Mouse (Mus musculus) CH12.LX (cell line): ENCODE measurements around the gene Tmem132d. TPM values are rescaled to one million over a fixed set of nuclear protein-coding genes. Genes with fewer than 3 reads are reported as not detected.

Experiments
- DNase-seq: peaks from one replicate; pipeline ENCODE4 v3.0.0-alpha.2; 2013; ENCODE audit errors: extremely low read depth
- H3K27ac ChIP-seq: 2 replicates; pipeline ENCODE4 v1.5.1; 2012; ENCODE audit warnings: low read depth, mild to moderate bottlenecking, control low read depth, moderate library complexity; ENCODE audit not compliant: insufficient read depth
- H3K27me3 ChIP-seq: replicated peaks from 2 replicates; pipeline ENCODE3; 2012; ENCODE audit warnings: inconsistent platforms
- H3K36me3 ChIP-seq, 2 experiments: replicated peaks in 1 of 2; 2 replicates each; pipeline versions ENCODE3 to v1.6.1; 2012; ENCODE audit warnings: inconsistent platforms in 1 of 2, low read length in 1 of 2, mild to moderate bottlenecking in 1 of 2, mixed read lengths in 1 of 2, moderate library complexity in 1 of 2; ENCODE audit not compliant: control insufficient read depth in 1 of 2, insufficient read depth in 1 of 2
- H3K4me1 ChIP-seq, 2 experiments: 2 replicates each; pipeline ENCODE4 v1.6.1; 2012; ENCODE audit warnings: inconsistent platforms in 1 of 2, moderate library complexity in 1 of 2; ENCODE audit not compliant: insufficient read depth in 2 of 2, control insufficient read depth in 1 of 2
- H3K4me2 ChIP-seq: 2 replicates; pipeline ENCODE4 v1.6.1; 2012; ENCODE audit warnings: low read depth, mild to moderate bottlenecking, control low read depth; ENCODE audit not compliant: poor library complexity, insufficient read depth, severe bottlenecking
- H3K4me3 ChIP-seq, 3 experiments: fragments of 150-350 bp in 1 of 3; sonication (generic) in 1 of 3; replicated peaks in 1 of 3; 2 replicates each; pipeline versions ENCODE3 to v1.5.1; 2011 to 2012; ENCODE audit warnings: low read depth in 2 of 3, low read length in 2 of 3, mild to moderate bottlenecking in 2 of 3, moderate library complexity in 2 of 3, control low read depth in 1 of 3, improper control_type of control experiment in 1 of 3, inconsistent platforms in 1 of 3, mixed read lengths in 1 of 3; ENCODE audit not compliant: poor library complexity in 1 of 3
- H3K79me2 ChIP-seq: replicated peaks from 2 replicates; pipeline ENCODE4 v1.6.1; 2012; ENCODE audit warnings: mild to moderate bottlenecking, moderate library complexity; ENCODE audit not compliant: control insufficient read depth, poor library complexity, insufficient read depth, severe bottlenecking; ENCODE audit errors: extremely low read depth
- H3K9ac ChIP-seq: 2 replicates; pipeline ENCODE4 v1.6.1; 2012; ENCODE audit warnings: low read depth, mild to moderate bottlenecking, control low read depth, moderate library complexity; ENCODE audit not compliant: insufficient read depth
- H3K9me3 ChIP-seq: replicated peaks from 2 replicates; pipeline ENCODE3; 2012; ENCODE audit warnings: low read length, inconsistent platforms, mixed read lengths
- BHLHE40 ChIP-seq: IDR thresholded peaks from 2 replicates; pipeline ENCODE4 v1.6.1; 2011; ENCODE audit warnings: mild to moderate bottlenecking, low read depth, low read length, improper control_type of control experiment
- CHD1 ChIP-seq: IDR thresholded peaks from 2 replicates; pipeline ENCODE4 v1.6.1; 2012; ENCODE audit warnings: low read depth, low read length, improper control_type of control experiment, inconsistent platforms
- CHD2 ChIP-seq: IDR thresholded peaks from 2 replicates; pipeline ENCODE4 v1.6.1; 2011; ENCODE audit warnings: low read length, improper control_type of control experiment
- CTCF ChIP-seq, 2 experiments: IDR thresholded peaks in 1 of 2; conservative IDR thresholded peaks in 1 of 2; 2 replicates each; pipeline ENCODE4 v1.5.1; 2011 to 2012; ENCODE audit warnings: low read depth in 2 of 2, low read length in 2 of 2, improper control_type of control experiment in 1 of 2, inconsistent platforms in 1 of 2, mild to moderate bottlenecking in 1 of 2, moderate library complexity in 1 of 2
- E2F4 ChIP-seq: IDR thresholded peaks from 2 replicates; pipeline ENCODE4 v1.6.1; 2011; ENCODE audit warnings: low read depth, low read length, improper control_type of control experiment; ENCODE audit not compliant: insufficient replicate concordance
- ELF1 ChIP-seq: IDR thresholded peaks from 2 replicates; pipeline ENCODE4 v1.6.1; 2014; ENCODE audit warnings: low read depth, mild to moderate bottlenecking, inconsistent platforms, low read length, improper control_type of control experiment
- ETS1 ChIP-seq: conservative IDR thresholded peaks from 2 replicates; pipeline ENCODE4 v1.6.1; 2012; ENCODE audit warnings: low read depth, mild to moderate bottlenecking, inconsistent platforms, low read length, improper control_type of control experiment, moderate library complexity
- GABPA ChIP-seq: IDR thresholded peaks from 2 replicates; pipeline ENCODE4 v1.6.1; 2012; ENCODE audit warnings: low read depth, low read length, improper control_type of control experiment, inconsistent platforms; ENCODE audit not compliant: insufficient replicate concordance
- MAFK ChIP-seq: IDR thresholded peaks from 2 replicates; pipeline ENCODE4 v1.6.1; 2011; ENCODE audit warnings: low read length, improper control_type of control experiment; ENCODE audit not compliant: insufficient replicate concordance
- MAZ ChIP-seq: IDR thresholded peaks from 2 replicates; pipeline ENCODE4 v1.6.1; 2012; ENCODE audit warnings: low read depth, mild to moderate bottlenecking, inconsistent platforms, low read length, improper control_type of control experiment, moderate library complexity
- MXI1 ChIP-seq: IDR thresholded peaks from 2 replicates; pipeline ENCODE4 v1.6.1; 2011; ENCODE audit warnings: mild to moderate bottlenecking, low read depth, low read length, improper control_type of control experiment
- MYC ChIP-seq: IDR thresholded peaks from 2 replicates; pipeline ENCODE4 v1.6.1; 2011; ENCODE audit warnings: low read depth, mild to moderate bottlenecking, improper control_type of control experiment, low read length
- NELFE ChIP-seq: IDR thresholded peaks from 2 replicates; pipeline ENCODE4 v1.6.1; 2011; ENCODE audit warnings: low read depth, low read length, improper control_type of control experiment
- PAX5 ChIP-seq: IDR thresholded peaks from 2 replicates; pipeline ENCODE4 v1.6.1; 2012; ENCODE audit warnings: low read length, inconsistent platforms, mixed read lengths
- POLR2AphosphoS2 ChIP-seq: IDR thresholded peaks from 2 replicates; pipeline ENCODE4 v1.6.1; 2011; ENCODE audit warnings: low read depth, low read length, improper control_type of control experiment
- RCOR1 ChIP-seq: conservative IDR thresholded peaks from 2 replicates; pipeline ENCODE4 v1.6.1; 2012; ENCODE audit warnings: low read depth, mild to moderate bottlenecking, inconsistent platforms, low read length, improper control_type of control experiment
- SIN3A ChIP-seq: IDR thresholded peaks from 2 replicates; pipeline ENCODE4 v1.6.1; 2012; ENCODE audit warnings: low read length, improper control_type of control experiment, inconsistent platforms
- UBTF ChIP-seq: IDR thresholded peaks from 2 replicates; pipeline ENCODE4 v1.6.1; 2012; ENCODE audit warnings: low read depth, mild to moderate bottlenecking, inconsistent platforms, low read length, improper control_type of control experiment, moderate library complexity
- USF1 ChIP-seq: IDR thresholded peaks from 2 replicates; pipeline ENCODE4 v1.6.1; 2014; ENCODE audit warnings: low read depth, mild to moderate bottlenecking, inconsistent platforms, low read length, improper control_type of control experiment
- USF2 ChIP-seq: conservative IDR thresholded peaks from 2 replicates; pipeline ENCODE4 v1.6.1; 2011; ENCODE audit warnings: low read depth, low read length, improper control_type of control experiment
- ZC3H11A ChIP-seq: IDR thresholded peaks from 2 replicates; pipeline ENCODE4 v1.6.1; 2012; ENCODE audit warnings: low read depth, mild to moderate bottlenecking, inconsistent platforms, low read length, improper control_type of control experiment
- ZMIZ1 ChIP-seq: IDR thresholded peaks from 2 replicates; pipeline ENCODE4 v1.6.1; 2012; ENCODE audit warnings: low read depth, mild to moderate bottlenecking, inconsistent platforms, low read length, improper control_type of control experiment
- ZNF384 ChIP-seq: IDR thresholded peaks from 2 replicates; pipeline ENCODE4 v1.6.1; 2012; ENCODE audit warnings: low read depth, low read length, improper control_type of control experiment, inconsistent platforms
- dilution Hi-C: fragments of 300-500 bp; cut with MboI; formaldehyde crosslinking; loops from 2 replicates; pipeline ENCODE4 v1.14.3; 2020; ENCODE audit warnings: low sequenced_read_pairs; ENCODE audit not compliant: extremely low pct_unique_long_range_greater_than_20kb, extremely low pct_ligation_motif_present
- in situ Hi-C: fragments of 300-500 bp; cut with MboI; formaldehyde crosslinking; loops from 3 replicates; pipeline ENCODE4 v1.14.3; 2019; ENCODE audit warnings: low sequenced_read_pairs, low pct_ligation_motif_present, low pct_unique_long_range_greater_than_20kb, mixed read lengths
- polyA plus RNA-seq: library from polyadenylated mRNA; unstranded; fragments of >175 nt; gene quantifications from 2 replicates; pipeline ENCODE4 v1.2.1, GENCODE M21; 2012; ENCODE audit warnings: low read depth; ENCODE audit not compliant: insufficient read length
- total RNA-seq, 2 experiments: library from RNA; depleted of rRNA; stranded (reverse); fragments of 300-350 nt in 1 of 2; fragments of >200 nt in 1 of 2; gene quantifications; 2 replicates each; pipeline ENCODE4 v1.2.3; 2012 to 2014

Tmem132d gene
- total and polyA plus RNA-seq, 3 experiments: not detected

- no peaks in the 10 kb centered on the region for H3K79me2 ChIP-seq
- in situ Hi-C loops: no loop called here
- TF ChIP-seq ELF1: no peak
- no peak for TF ChIP-seq UBTF
- no peak for TF ChIP-seq PAX5
- no peak for TF ChIP-seq CTCF (conservative IDR thresholded peaks at IDR 0.05 in 1 of 2, IDR thresholded peaks at IDR 0.05 in 1 of 2; ENCODE audit: low read depth in 2 of 2, low read length in 2 of 2)
- TF ChIP-seq E2F4: no peak
- TF ChIP-seq CHD1: no peak
- TF ChIP-seq USF2: no peak
- TF ChIP-seq ZMIZ1: no peak
- no peak for TF ChIP-seq MXI1
- no peak for TF ChIP-seq ZC3H11A
- no peak for TF ChIP-seq MYC
- TF ChIP-seq POLR2AphosphoS2: no peak
- TF ChIP-seq, all 38 proteins: peak for 0
- no peaks in the 10 kb centered on the region for H3K27me3 ChIP-seq
- no peak overlapping the region for H3K4me3 ChIP-seq
- dilution Hi-C loops: no loop called here
- DNase-seq: no peak
- H3K9ac ChIP-seq: no peak overlapping the region
- no peaks in the 10 kb centered on the region for H3K36me3 ChIP-seq
- H3K9me3 ChIP-seq: peaks cover 87% of the 10 kb centered on the region
- no peak overlapping the region for H3K27ac ChIP-seq
- H3K4me1 ChIP-seq: no peaks in the 10 kb centered on the region
- H3K4me2 ChIP-seq: no peak overlapping the region
Observed at GRCm38 (mm10) chr5:128443848-128444247, 11.0 kb upstream of the Tmem132d start.

- Histone ChIP-seq H3K4me1 (no peaks in the 10 kb centered on the region), H3K4me3 (no peak overlapping the region), H3K4me2 (no peak overlapping the region), H3K36me3 (no peaks in the 10 kb centered on the region), H3K9ac (no peak overlapping the region), H3K27me3 (no peaks in the 10 kb centered on the region), H3K79me2 (no peaks in the 10 kb centered on the region), H3K9me3 (peaks cover 90% of the 10 kb centered on the region), H3K27ac (no peak overlapping the region)
- TF ChIP-seq ZNF384 (no peak), ZMIZ1 (no peak), MYC (no peak), SIN3A (no peak), RCOR1 (no peak), GABPA (no peak), BHLHE40 (no peak), ETS1 (no peak), MAFK (no peak), CHD2 (no peak), MAZ (no peak), PAX5 (no peak), E2F4 (no peak), POLR2AphosphoS2 (no peak), USF1 (no peak), ZC3H11A (no peak), NELFE (no peak)
- dilution Hi-C loops (no loop called here), in situ Hi-C loops (no loop called here)
- DNase-seq: no peak
Observed at GRCm38 (mm10) chr5:128441121-128441520, 8.2 kb upstream of the Tmem132d start.
